In genomic region chr10:91988364-91988763, GRCm38 (mm10) we compare ENCODE assay signal across 9 mouse cellular contexts.
A peak's percentile ranks its signal among the peaks of the same experiment; 100 is the strongest.
DNase-seq lines count a peak whose midpoint lies in the region; ATAC-seq and TF ChIP-seq lines count a peak whose summit lies in the region.
"Had no signal": no experiment of that assay in that cellular context is flagged by ENCODE, and none has a peak within 500 bp of the region (broad histone marks: within the 10 kb centered on the region; RNA-seq: fewer than 3 reads in every experiment).

No protein-coding gene starts in this region.

- TF ChIP-seq CTCF in stomach, postnatal 0 days (IDR thresholded peaks at IDR 0.05; ENCODE audit: low read depth): no peak

- no peak; the same call in 1 of the 2 replicates for ATAC-seq in limb, embryonic 14.5 days (ENCODE audit: low FRiP score, low read depth)
- no peak for ATAC-seq in stomach, postnatal 0 days (ENCODE audit: low FRiP score, low TSS enrichment)
- ATAC-seq in activated CD4-positive, CD25-positive, alpha-beta regulatory T cell, adult 4 months: no peak

- H3K27me3 ChIP-seq in limb, embryonic 14.5 days (ENCODE audit: control insufficient read depth, insufficient read depth, low read length): no peaks in the 10 kb centered on the region
- no peaks in the 10 kb centered on the region for H3K27me3 ChIP-seq in stomach, postnatal 0 days (ENCODE audit: control insufficient read depth, insufficient read depth, low read length)

- no peak overlapping the region for H3K27ac ChIP-seq in limb, embryonic 14.5 days (replicated peaks; ENCODE audit: low read depth, low read length)
- H3K27ac ChIP-seq in stomach, postnatal 0 days (replicated peaks): no peak overlapping the region

- no peaks in the 10 kb centered on the region for H3K9me3 ChIP-seq in limb, embryonic 14.5 days (ENCODE audit: control insufficient read depth, low read length)
- H3K9me3 ChIP-seq in stomach, postnatal 0 days (ENCODE audit: control insufficient read depth, low read length): no peaks in the 10 kb centered on the region

- no peaks in the 10 kb centered on the region for H3K36me3 ChIP-seq in limb, embryonic 14.5 days (ENCODE audit: control insufficient read depth, insufficient read depth, low read length)
- H3K36me3 ChIP-seq in stomach, postnatal 0 days (ENCODE audit: control insufficient read depth, insufficient read depth, low read length): no peaks in the 10 kb centered on the region

- no peak for TF ChIP-seq POLR2A in limb, embryonic 14.5 days (IDR thresholded peaks at IDR 0.05; ENCODE audit: borderline replicate concordance, extremely low read depth, insufficient read depth, insufficient read length)

- peak; percentile 63 for DNase-seq in heart, adult 11 months
- no peak for DNase-seq in heart, adult 8-10 months (ENCODE audit: low spot score)
- DNase-seq in retina, adult 2 months (ENCODE audit: low read depth, low spot score): peak; percentile 2
- no peak for DNase-seq in retina, embryonic 14.5 days (ENCODE audit: low spot score)
- DNase-seq in limb, embryonic 14.5 days (ENCODE audit: low spot score): peak; percentile 68
- DNase-seq in stomach, postnatal 0 days (ENCODE audit: low spot score): peak; percentile 19
- DNase-seq in gastrocnemius, postnatal 10 days: no peak

- no peak overlapping the region for H3K4me2 ChIP-seq in limb, embryonic 14.5 days (replicated peaks; ENCODE audit: low read depth, low read length, severe bottlenecking)
- no peak overlapping the region for H3K4me2 ChIP-seq in stomach, postnatal 0 days (replicated peaks; ENCODE audit: low read depth)
- H3K4me2 ChIP-seq: liver, embryonic 11.5 days had no signal

- H3K4me3 ChIP-seq in limb, embryonic 14.5 days (replicated peaks; ENCODE audit: low read length): no peak overlapping the region
- H3K4me3 ChIP-seq in stomach, postnatal 0 days (ENCODE audit: low read depth, low read length): no peak overlapping the region

- 55% methylated on average over 8 of the region's 8 CpGs for WGBS in limb, embryonic 14.5 days
- 55% methylated on average over 8 of the region's 8 CpGs for WGBS in stomach, postnatal 0 days

- H3K9ac ChIP-seq in limb, embryonic 14.5 days (ENCODE audit: low read depth, low read length, severe bottlenecking): no peak overlapping the region
- no peak overlapping the region for H3K9ac ChIP-seq in stomach, postnatal 0 days (ENCODE audit: low read length)

- peaks cover 3% of the 10 kb centered on the region for H3K4me1 ChIP-seq in limb, embryonic 14.5 days (ENCODE audit: control insufficient read depth, insufficient read depth, low read length)
- H3K4me1 ChIP-seq in stomach, postnatal 0 days (replicated peaks; ENCODE audit: control insufficient read depth, insufficient read depth): no peaks in the 10 kb centered on the region

- no peak for TF ChIP-seq EP300 in stomach, postnatal 0 days (optimal IDR thresholded peaks at IDR 0.05)

Comparison
In these comparisons a context has a peak if more than half of its experiments do, and no peak if none do; other contexts are left out.
1. DNase-seq: peak in heart, adult 11 months (single experiment), retina, adult 2 months (single experiment), limb, embryonic 14.5 days (single experiment) and stomach, postnatal 0 days (single experiment); none in heart, adult 8-10 months (single experiment), retina, embryonic 14.5 days (single experiment) and gastrocnemius, postnatal 10 days (single experiment).